Mouse (Mus musculus) MEL (cell line): ENCODE measurements around the gene Mre11a. TPM values are rescaled to one million over a fixed set of nuclear protein-coding genes. Genes with fewer than 3 reads are reported as not detected.

Source experiments
- DNase-seq: peaks from one replicate; pipeline ENCODE4 v3.0.0; 2011; ENCODE audit warnings: low read depth, low spot score
- H3K27ac ChIP-seq: 2 replicates; pipeline ENCODE4 v1.5.1; 2012; ENCODE audit warnings: low read depth, mild to moderate bottlenecking, control low read depth, low read length, moderate library complexity; ENCODE audit not compliant: control insufficient read depth
- H3K27me3 ChIP-seq, 2 experiments: fragments of 150-350 bp in 1 of 2; sonication (generic) in 1 of 2; 2 replicates each; pipeline ENCODE4 v1.6.1; 2012; ENCODE audit warnings: low read length in 2 of 2, mild to moderate bottlenecking in 2 of 2, improper control_type of control experiment in 1 of 2, moderate library complexity in 1 of 2; ENCODE audit not compliant: insufficient read depth in 2 of 2, control insufficient read depth in 1 of 2
- H3K36me3 ChIP-seq, 2 experiments: 2 replicates each; pipeline ENCODE4 v1.6.1; 2012 to 2014; ENCODE audit warnings: low read length in 2 of 2, improper control_type of control experiment in 1 of 2, inconsistent platforms in 1 of 2, mild to moderate bottlenecking in 1 of 2; ENCODE audit not compliant: insufficient read depth in 2 of 2, control insufficient read depth in 1 of 2
- H3K4me1 ChIP-seq, 2 experiments: fragments of 150-350 bp in 1 of 2; sonication (generic) in 1 of 2; 2 replicates each; pipeline ENCODE4 v1.6.1; 2012; ENCODE audit warnings: low read length in 2 of 2, improper control_type of control experiment in 1 of 2, mild to moderate bottlenecking in 1 of 2; ENCODE audit not compliant: insufficient read depth in 2 of 2, control insufficient read depth in 1 of 2
- H3K4me3 ChIP-seq, 2 experiments: fragments of 150-350 bp in 1 of 2; sonication (generic) in 1 of 2; 2 replicates each; pipeline ENCODE4 v1.5.1; 2012; ENCODE audit warnings: low read depth in 2 of 2, low read length in 2 of 2, mild to moderate bottlenecking in 2 of 2, moderate library complexity in 2 of 2, control low read depth in 1 of 2, improper control_type of control experiment in 1 of 2; ENCODE audit not compliant: control insufficient read depth in 1 of 2, insufficient read depth in 1 of 2
- H3K79me2 ChIP-seq: 2 replicates; pipeline ENCODE4 v1.6.1; 2012; ENCODE audit warnings: mild to moderate bottlenecking, low read length, moderate library complexity; ENCODE audit not compliant: control insufficient read depth, poor library complexity, insufficient read depth
- H3K9ac ChIP-seq: 2 replicates; pipeline ENCODE4 v1.6.1; 2012; ENCODE audit warnings: low read depth, mild to moderate bottlenecking, control low read depth, low read length, moderate library complexity; ENCODE audit not compliant: control insufficient read depth, poor library complexity, severe bottlenecking
- H3K9me3 ChIP-seq: fragments of 150-350 bp; sonication (generic); replicated peaks from 2 replicates; pipeline ENCODE4 v1.6.1; 2012; ENCODE audit warnings: mild to moderate bottlenecking, low read length, improper control_type of control experiment, moderate library complexity; ENCODE audit not compliant: insufficient read depth
- CTCF ChIP-seq, 3 experiments: IDR thresholded peaks in 2 of 3; conservative IDR thresholded peaks in 1 of 3; 2 replicates each; pipeline ENCODE4 v1.5.1; 2011 to 2012; ENCODE audit warnings: low read length in 3 of 3, low read depth in 2 of 3, mild to moderate bottlenecking in 2 of 3, improper control_type of control experiment in 1 of 3, inconsistent platforms in 1 of 3, mixed read lengths in 1 of 3, moderate library complexity in 1 of 3; ENCODE audit not compliant: control insufficient read depth in 1 of 3, insufficient read depth in 1 of 3, poor library complexity in 1 of 3, severe bottlenecking in 1 of 3
- ELF1 ChIP-seq: IDR thresholded peaks from 2 replicates; pipeline ENCODE4 v1.6.1; 2014; ENCODE audit warnings: low read depth, mild to moderate bottlenecking, inconsistent platforms, low read length, improper control_type of control experiment, moderate library complexity
- EP300 ChIP-seq, 2 experiments: IDR thresholded peaks; 2 replicates each; pipeline ENCODE4 v1.6.1; 2011; ENCODE audit warnings: improper control_type of control experiment in 2 of 2, low read length in 2 of 2, low read depth in 1 of 2, mild to moderate bottlenecking in 1 of 2
- MAX ChIP-seq: IDR thresholded peaks from 2 replicates; pipeline ENCODE4 v1.6.1; 2011; ENCODE audit warnings: low read length, improper control_type of control experiment
- MYC ChIP-seq: IDR thresholded peaks from 2 replicates; pipeline ENCODE4 v1.6.1; 2011; ENCODE audit warnings: low read depth, mild to moderate bottlenecking, low read length, improper control_type of control experiment, moderate library complexity
- POLR2AphosphoS2 ChIP-seq: IDR thresholded peaks from 2 replicates; pipeline ENCODE4 v1.6.1; 2011; ENCODE audit warnings: low read length, improper control_type of control experiment
- RCOR1 ChIP-seq: IDR thresholded peaks from 2 replicates; pipeline ENCODE4 v1.6.1; 2012; ENCODE audit warnings: low read depth, mild to moderate bottlenecking, inconsistent platforms, low read length, improper control_type of control experiment
- TAL1 ChIP-seq: IDR thresholded peaks from 2 replicates; pipeline ENCODE4 v1.6.1; 2012; ENCODE audit warnings: mild to moderate bottlenecking, inconsistent platforms, low read length, moderate library complexity, mixed read lengths
- TCF12 ChIP-seq: IDR thresholded peaks from 2 replicates; pipeline ENCODE4 v1.6.1; 2014; ENCODE audit warnings: low read depth, mild to moderate bottlenecking, inconsistent platforms, low read length, improper control_type of control experiment, moderate library complexity
- USF1 ChIP-seq: IDR thresholded peaks from 2 replicates; pipeline ENCODE4 v1.6.1; 2014; ENCODE audit warnings: low read depth, mild to moderate bottlenecking, inconsistent platforms, low read length, improper control_type of control experiment, moderate library complexity
- USF2 ChIP-seq, 2 experiments: IDR thresholded peaks; 2 replicates each; pipeline ENCODE4 v1.6.1; 2011 to 2012; ENCODE audit warnings: improper control_type of control experiment in 2 of 2, low read length in 2 of 2, borderline replicate concordance in 1 of 2, inconsistent platforms in 1 of 2, low read depth in 1 of 2, mild to moderate bottlenecking in 1 of 2; ENCODE audit not compliant: insufficient read depth in 1 of 2
- ZKSCAN1 ChIP-seq: IDR thresholded peaks from 2 replicates; pipeline ENCODE4 v1.6.1; 2012; ENCODE audit warnings: low read depth, mild to moderate bottlenecking, inconsistent platforms, low read length, improper control_type of control experiment, moderate library complexity
- polyA plus RNA-seq, 2 experiments: library from polyadenylated mRNA; stranded (reverse) in 1 of 2; unstranded in 1 of 2; fragments of >175 nt in 1 of 2; fragments of >200 nt in 1 of 2; gene quantifications; 2 replicates each; pipeline versions ENCODE4 v1.2.1 to v1.2.4; 2012; ENCODE audit warnings: low replicate concordance in 2 of 2, low read depth in 1 of 2; ENCODE audit not compliant: insufficient read length in 2 of 2, insufficient read depth in 1 of 2, missing spikeins in 1 of 2
- total RNA-seq: library from RNA; depleted of rRNA; stranded (reverse); fragments of 300-350 nt; gene quantifications from 2 replicates; pipeline ENCODE4 v1.2.3, GENCODE M21; 2012

Mre11a gene
- total and polyA plus RNA-seq, 3 experiments: 88.1 to 288 (median 113) TPM

DNA sequence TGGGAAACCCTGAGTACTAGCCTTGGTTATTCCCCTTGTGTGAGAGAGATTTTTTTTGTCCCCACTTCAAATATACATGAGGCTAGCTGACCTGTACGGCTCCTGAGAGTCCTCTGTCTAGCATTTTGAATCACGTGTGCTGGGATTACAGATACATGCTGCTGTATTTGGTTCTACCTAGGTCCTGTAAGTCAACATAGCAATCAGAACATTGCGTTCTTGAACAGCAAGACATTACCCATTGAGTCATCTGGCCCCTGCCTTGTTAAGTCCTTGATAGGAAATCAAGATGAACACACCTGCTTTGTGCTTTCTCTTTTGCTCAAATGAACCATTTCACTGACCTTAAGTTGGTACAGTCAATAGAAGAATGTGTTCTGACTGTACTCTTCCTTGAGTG is 30.0 kb upstream of the Mre11a start:
- H3K27me3 ChIP-seq: peaks cover 2 to 3% of the 10 kb centered on the region in 2 experiments; a peak in 3 of 4 replicates
- peaks cover 2 to 7% of the 10 kb centered on the region in 2 experiments; a peak in 2 of 4 replicates for H3K4me1 ChIP-seq
- H3K27ac ChIP-seq: no peak overlapping the region
- no peak overlapping the region for H3K9ac ChIP-seq
- no peaks in the 10 kb centered on the region; the same call in 1 of the 2 replicates for H3K79me2 ChIP-seq
- H3K9me3 ChIP-seq: no peaks in the 10 kb centered on the region
- no peak overlapping the region for H3K4me3 ChIP-seq
- H3K36me3 ChIP-seq: no peaks in the 10 kb centered on the region
- TF ChIP-seq MYC: no peak
- peak; percentile 1; the same call in 1 of the 2 replicates for TF ChIP-seq TAL1
- no peak for DNase-seq

DNA sequence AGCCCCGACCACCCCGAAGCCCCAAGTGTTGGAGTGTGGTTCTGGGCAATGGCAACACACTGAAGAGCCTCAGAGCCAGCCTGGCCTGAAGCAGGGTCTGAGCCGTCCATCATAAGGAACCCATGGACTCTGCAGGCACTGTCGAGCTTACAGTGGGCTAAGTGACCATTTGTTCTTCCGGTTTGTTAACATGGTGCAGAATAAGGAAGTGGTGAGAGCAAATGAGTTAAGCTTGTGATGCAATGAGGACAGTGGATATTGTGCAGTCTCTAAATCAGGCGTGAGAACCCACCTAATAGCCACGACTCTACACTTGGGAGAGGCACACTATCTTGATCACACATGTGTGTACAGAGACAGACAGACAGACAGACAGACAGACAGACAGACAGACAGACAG is 25.9 kb upstream of the Mre11a start:
- H3K79me2 ChIP-seq: no peaks in the 10 kb centered on the region
- H3K27ac ChIP-seq: no peak overlapping the region
- H3K27me3 ChIP-seq: peaks cover 4 to 8% of the 10 kb centered on the region in 2 experiments
- peak overlapping the region in 1 of 2 experiments; percentile 31; a peak in 1 of 4 replicates for H3K4me3 ChIP-seq
- H3K36me3 ChIP-seq: no peaks in the 10 kb centered on the region
- no peak overlapping the region for H3K9ac ChIP-seq
- 0 out of 4 replicates have a peak, but pooled peaks cover 0 to 2% of the 10 kb centered on the region in 2 experiments for H3K4me1 ChIP-seq
- peak; percentile 62 for DNase-seq
- H3K9me3 ChIP-seq: no peaks in the 10 kb centered on the region
- TF ChIP-seq RCOR1 (no peak), ZKSCAN1 (no peak), EP300 (IDR thresholded peaks at IDR 0.05; ENCODE audit: low read depth in 1 of 2, low read length in 2 of 2) (0 out of 4 replicates have a peak, but pooled peaks of 1 of the 2 experiments have one; percentile 22), ELF1 (peak; percentile 21; the same call in 1 of the 2 replicates), USF2 (IDR thresholded peaks at IDR 0.05; ENCODE audit: borderline replicate concordance in 1 of 2, insufficient read depth in 1 of 2, low read depth in 1 of 2, low read length in 2 of 2) (no peak), MAX (0 out of 2 replicates have a peak, but pooled peaks have one; percentile 12)
- TF ChIP-seq, all 39 proteins: peak for 3

DNA sequence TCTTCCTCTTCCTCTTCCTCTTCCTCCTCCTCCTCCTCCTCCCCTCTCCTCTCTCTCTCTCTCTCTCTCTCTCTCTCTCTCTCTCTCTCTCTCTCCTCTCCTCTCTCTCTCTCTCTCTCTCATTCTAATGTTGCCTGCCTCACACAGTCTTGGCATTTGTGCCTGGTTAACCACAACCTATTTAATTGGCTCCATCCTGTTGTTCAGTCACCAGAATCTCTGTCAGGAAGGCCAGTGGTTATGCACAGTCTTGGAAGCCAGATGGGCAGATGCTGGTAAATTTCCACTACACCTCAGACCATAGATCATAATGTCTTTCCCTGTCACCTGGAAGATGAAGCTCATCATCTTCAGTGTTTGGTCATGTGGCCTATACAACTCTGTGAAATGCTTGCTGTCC is 25.2 kb upstream of the Mre11a start:
- no peaks in the 10 kb centered on the region for H3K9me3 ChIP-seq
- H3K4me1 ChIP-seq: 0 out of 4 replicates have a peak, but pooled peaks cover under 1 to 2% of the 10 kb centered on the region in 2 experiments
- H3K27ac ChIP-seq: no peak overlapping the region
- no peaks in the 10 kb centered on the region for H3K36me3 ChIP-seq
- no peaks in the 10 kb centered on the region for H3K79me2 ChIP-seq
- no peak overlapping the region for H3K9ac ChIP-seq
- no peak overlapping the region for H3K4me3 ChIP-seq
- no peak for DNase-seq
- TF ChIP-seq USF1 (0 out of 2 replicates have a peak, but pooled peaks have one; percentile 6), TCF12 (no peak), POLR2AphosphoS2 (no peak), CTCF (IDR thresholded peaks at IDR 0.05 in 2 of 3, conservative IDR thresholded peaks at IDR 0.05 in 1 of 3; ENCODE audit: control insufficient read depth in 1 of 3, insufficient read depth in 1 of 3, low read depth in 2 of 3, low read length in 3 of 3, poor library complexity in 1 of 3, severe bottlenecking in 1 of 3) (no peak), ELF1 (no peak)
- TF ChIP-seq, all 39 proteins: peak for 1
- peaks cover 4 to 8% of the 10 kb centered on the region in 2 experiments; a peak in 3 of 4 replicates for H3K27me3 ChIP-seq
